In the genomic region with DNA sequence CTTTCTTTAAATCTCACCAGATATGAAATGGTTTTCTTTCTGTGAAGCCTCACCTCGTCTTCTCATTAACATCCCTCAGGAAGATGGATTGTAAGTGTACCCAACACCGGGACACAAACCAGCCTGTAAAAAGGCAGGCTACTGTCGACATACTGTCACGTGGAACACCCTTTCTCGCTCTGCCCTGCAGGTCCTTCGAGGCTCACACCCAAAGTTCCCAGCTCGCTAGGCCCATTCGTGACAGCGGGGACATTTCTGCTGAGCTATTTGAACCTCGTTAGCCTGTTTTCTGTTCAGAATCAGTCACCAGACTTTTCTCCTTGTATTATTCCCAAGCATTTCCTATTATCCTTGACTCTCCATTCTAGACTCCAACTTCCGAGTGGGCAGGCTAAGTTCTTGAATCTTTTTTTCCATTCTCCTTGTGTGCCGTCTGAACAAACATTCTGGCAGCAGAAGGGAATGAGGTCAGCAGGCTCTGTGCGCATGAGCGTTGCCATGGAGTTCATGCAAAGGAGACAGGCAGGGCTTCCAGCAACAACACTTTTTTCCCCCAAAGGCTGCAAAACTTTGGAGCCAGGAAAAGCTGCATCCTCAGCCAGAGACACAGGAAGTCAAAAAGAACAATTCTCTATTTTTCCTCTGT, we compare ENCODE assay signal across 9 mouse cellular contexts.
DNase-seq lines count a peak whose midpoint lies in the region; ATAC-seq lines count a peak whose summit lies in the region.
"Had no signal": no experiment of that assay in that cellular context is flagged by ENCODE, and none has a peak within 500 bp of the region (broad histone marks: within the 10 kb centered on the region; RNA-seq: fewer than 3 reads in every experiment).

No protein-coding gene starts in this region.

- 61% methylated on average over 14 of the region's 14 CpGs for WGBS in neural tube, embryonic 15.5 days

- H3K27me3 ChIP-seq in neural tube, embryonic 15.5 days (replicated peaks) = no peaks in the 10 kb centered on the region

- H3K4me2 ChIP-seq in neural tube, embryonic 15.5 days = no peak overlapping the region

- intact Hi-C loops in gastrocnemius, postnatal 14 days (cut with DNase I; ENCODE audit: low total_unique reads) = no loop called here

- no peaks in the 10 kb centered on the region for H3K9me3 ChIP-seq in neural tube, embryonic 15.5 days (replicated peaks)

- H3K27ac ChIP-seq in neural tube, embryonic 15.5 days (replicated peaks) = peak overlapping the region; percentile 63
- H3K27ac ChIP-seq: liver, embryonic 14.5 days had no signal

- DNase-seq in adrenal gland, postnatal 4 days (ENCODE audit: low spot score in 2 of 2) = peak; percentile 11 to 50
- DNase-seq in cerebellum, postnatal 36 days = peak; percentile 20 to 24
- peak; percentile 88 for DNase-seq in gastrocnemius, postnatal 14 days
- peak; percentile 74 for DNase-seq in kidney, adult 18-20 months
- DNase-seq in left cerebral cortex, adult 9 months (ENCODE audit: low spot score in 2 of 2) = peak; percentile 79 to 86
- DNase-seq in urinary bladder, postnatal 4 days (ENCODE audit: low spot score in 2 of 2) = peak; percentile 70 to 79
- DNase-seq in thymus, postnatal 14 days = no peak

- 0 out of 2 replicates have a peak, but pooled peaks cover 4% of the 10 kb centered on the region for H3K4me1 ChIP-seq in neural tube, embryonic 15.5 days

- no peak overlapping the region for H3K4me3 ChIP-seq in neural tube, embryonic 15.5 days (replicated peaks)

- ATAC-seq in neural tube, embryonic 15.5 days (ENCODE audit: low FRiP score) = no peak

- no peak overlapping the region for H3K9ac ChIP-seq in neural tube, embryonic 15.5 days (replicated peaks)
- H3K9ac ChIP-seq: liver, embryonic 14.5 days had no signal

- H3K36me3 ChIP-seq in neural tube, embryonic 15.5 days = no peaks in the 10 kb centered on the region
